Mouse (Mus musculus) heart, embryonic 11.5 days (tissue): ENCODE results near the gene Pip4k2a. TPM values are rescaled to one million over a fixed set of nuclear protein-coding genes. Genes with fewer than 3 reads are reported as not detected.

Experiments
- polyA plus RNA-seq: library from polyadenylated mRNA; unstranded; fragments of >200 nt; fragmentation: Nextera tagmentation; extraction: Ambion mirVana; gene quantifications from 2 replicates; pipeline ENCODE4 v1.2.1, GENCODE M21; 2014

Pip4k2a gene
- polyA plus RNA-seq, 1 experiment from 2014 or later = 7.7 TPM

Other genes with a start within 250 kb of the Pip4k2a start
- gene 4930426L09Rik, start 217 bp upstream of the Pip4k2a start, polyA plus RNA-seq = 0.46 and 0.49 TPM in 2 replicates
- 0.13 and 0.28 TPM in 2 replicates for gene Armc3, start 201.2 kb upstream of the Pip4k2a start, polyA plus RNA-seq